Mouse (Mus musculus): ENCODE measurements at regions not wholly inside any gene's neighbourhood (a gene's known extent, or its start where the extent isn't known, plus 50 kb on each side); places are given as distances from the start of the nearest gene placed in this dataset.

DNA sequence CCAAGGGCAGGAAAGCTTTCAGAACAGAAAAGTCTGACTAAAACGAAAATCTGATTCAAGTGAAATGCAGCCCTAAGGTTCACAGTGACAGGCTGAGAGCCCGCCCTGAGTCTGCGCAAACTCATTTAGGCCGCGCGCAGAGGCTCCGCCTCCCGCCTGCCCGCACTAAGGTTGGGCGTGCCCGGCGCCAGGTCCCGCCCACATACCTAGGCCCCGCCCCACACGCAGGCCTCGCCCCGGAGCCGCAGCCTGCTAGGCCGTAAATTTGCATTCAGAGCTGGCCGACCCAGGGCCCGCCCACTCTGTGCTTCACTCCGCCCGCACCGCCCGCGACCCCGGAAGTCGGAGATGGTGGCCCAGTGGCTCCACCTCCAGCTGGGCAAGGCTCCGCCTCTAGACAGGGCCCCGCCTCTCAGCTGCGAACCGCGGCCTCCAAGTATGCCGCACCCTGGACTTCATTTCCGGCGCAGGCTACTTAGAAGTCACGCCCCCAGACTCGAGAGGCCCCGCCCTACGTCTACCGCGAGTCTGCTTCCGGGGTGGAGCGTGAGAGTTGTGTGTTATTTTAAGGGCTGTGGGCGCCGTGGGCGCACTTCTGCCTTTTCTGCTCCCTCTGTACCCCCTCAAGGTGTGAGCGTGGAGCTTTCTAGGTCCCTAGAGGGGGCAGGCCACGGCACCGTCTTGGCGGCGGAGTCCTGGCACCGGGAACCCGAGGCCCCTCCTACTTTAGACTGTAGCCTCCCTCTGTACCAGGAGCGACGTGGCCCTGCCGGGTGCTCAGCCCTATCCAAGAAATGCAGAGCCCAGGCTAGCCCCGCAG lies 52.3 kb upstream of the Wnt7b start:
- peaks cover 30% of the 10 kb centered on the region for H3K4me1 ChIP-seq
- no peaks in the 10 kb centered on the region for H3K9me3 ChIP-seq

DNA sequence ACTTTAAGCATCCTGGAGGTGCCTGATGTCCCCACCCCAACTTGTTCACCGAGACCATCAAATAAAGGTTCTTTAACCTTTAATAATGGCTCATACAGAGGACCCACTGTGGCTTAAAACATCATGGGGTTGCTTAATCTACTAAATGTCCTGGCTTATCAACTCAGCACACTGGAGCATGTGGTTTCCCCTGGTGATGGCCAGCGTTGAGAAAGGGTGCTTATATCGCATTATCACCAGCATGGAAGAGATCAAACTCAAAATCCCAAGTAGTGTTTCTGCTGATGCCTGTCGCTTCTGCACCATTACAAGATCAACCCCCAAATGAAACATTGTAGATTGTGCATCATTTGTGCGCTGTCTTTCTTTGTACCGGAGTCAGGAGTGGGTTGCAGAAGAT lies 53.2 kb upstream of the Wnt7b start:
- Histone ChIP-seq H3K4me3 (peak overlapping the region; percentile 77), H3K27ac (peak overlapping the region; percentile 94), H3K36me3 (replicated peaks) (no peaks in the 10 kb centered on the region), H3K27me3 (ENCODE audit: poor library complexity, severe bottlenecking) (peaks cover 50% of the 10 kb centered on the region), H3K4me1 (peaks cover 30% of the 10 kb centered on the region), H3K9me3 (no peaks in the 10 kb centered on the region)
- WGBS = 95% methylated on average over 6 of the region's 6 CpGs
- no peak for DNase-seq (ENCODE audit: extremely low spot score, low spot score)

More for the DNA sequence above, 52.3 kb upstream of the Wnt7b start:
- H3K27ac ChIP-seq = peak overlapping the region; percentile 94
- peak; percentile 100 for DNase-seq (ENCODE audit: extremely low spot score, low spot score)
- no peaks in the 10 kb centered on the region for H3K36me3 ChIP-seq (replicated peaks)
- peak overlapping the region; percentile 77 for H3K4me3 ChIP-seq
- under 1% methylated on average over 58 of the region's 58 CpGs for WGBS
- peaks cover 51% of the 10 kb centered on the region for H3K27me3 ChIP-seq (ENCODE audit: poor library complexity, severe bottlenecking)

GRCm38 (mm10) chr15:85639566-85639965 lies 57.3 kb upstream of the Wnt7b start:
- H3K27me3 ChIP-seq (ENCODE audit: poor library complexity, severe bottlenecking) = peaks cover 72% of the 10 kb centered on the region
- WGBS = 82% methylated on average over 2 of the region's 2 CpGs
- DNase-seq (ENCODE audit: extremely low spot score, low spot score) = no peak
- no peak overlapping the region for H3K27ac ChIP-seq
- no peaks in the 10 kb centered on the region for H3K9me3 ChIP-seq
- H3K4me3 ChIP-seq = no peak overlapping the region
- H3K4me1 ChIP-seq = peaks cover 7% of the 10 kb centered on the region
- H3K36me3 ChIP-seq (replicated peaks) = no peaks in the 10 kb centered on the region

DNA sequence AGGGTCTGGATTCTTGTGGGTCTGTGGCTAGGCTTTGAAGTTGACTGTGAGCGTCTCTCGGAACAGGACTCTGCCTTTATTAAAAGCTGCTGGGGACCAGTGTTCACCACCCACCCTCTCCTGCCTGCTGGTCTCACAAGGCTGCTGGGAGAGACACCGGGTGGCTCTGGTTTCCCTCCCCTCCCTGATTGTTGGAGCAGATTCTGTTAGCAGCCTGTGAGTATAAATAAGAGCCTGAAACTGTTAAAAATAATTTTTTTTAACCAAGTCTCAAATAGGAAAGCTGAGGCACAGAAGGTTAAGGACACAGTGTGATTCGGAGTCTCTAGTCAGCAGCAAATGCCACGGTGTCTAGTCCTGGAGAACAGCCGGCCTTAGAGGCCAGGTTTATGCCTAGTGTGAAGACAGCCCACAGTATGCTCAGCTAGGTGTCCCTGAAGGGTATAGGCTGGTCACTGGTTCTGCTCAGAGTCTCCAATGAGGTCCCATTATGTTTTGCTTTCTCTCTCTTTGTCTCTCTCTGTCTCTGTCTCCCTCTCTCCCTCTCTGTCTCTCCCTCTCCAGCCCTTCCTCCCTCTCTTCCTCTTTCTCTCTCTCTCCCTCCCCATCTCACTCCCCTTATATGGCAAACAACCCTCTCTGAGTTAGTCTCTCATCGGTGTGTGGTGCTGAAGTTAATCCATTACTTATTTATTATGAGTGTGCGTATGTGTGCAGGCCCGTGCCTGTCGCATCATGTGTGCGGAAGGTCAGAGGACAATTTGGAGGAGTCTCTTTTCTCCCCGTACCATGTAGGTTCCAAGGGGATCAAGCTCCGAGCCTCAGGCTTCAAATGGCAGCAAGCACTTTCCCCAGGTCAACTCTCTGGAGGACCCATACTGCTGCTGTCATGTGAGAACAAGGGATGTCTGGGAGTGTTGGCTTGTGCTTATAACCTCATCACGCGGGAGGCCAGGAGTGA lies 59.1 kb upstream of the Wnt7b start:
- WGBS = 82% methylated on average over 15 of the region's 15 CpGs

GRCm38 (mm10) chr15:85645396-85645795 lies 63.1 kb upstream of the Wnt7b start:
- peak overlapping the region; percentile 47; the same call in 1 of the 2 replicates for H3K4me3 ChIP-seq
- 49% methylated on average over 8 of the region's 8 CpGs for WGBS
- H3K4me1 ChIP-seq = peaks cover 19% of the 10 kb centered on the region
- DNase-seq (ENCODE audit: extremely low spot score, low spot score) = no peak
- no peaks in the 10 kb centered on the region for H3K36me3 ChIP-seq (replicated peaks)
- no peak overlapping the region; the same call in 1 of the 2 replicates for H3K27ac ChIP-seq
- no peaks in the 10 kb centered on the region for H3K9me3 ChIP-seq
- peaks cover 99% of the 10 kb centered on the region for H3K27me3 ChIP-seq (ENCODE audit: poor library complexity, severe bottlenecking)

More for the DNA sequence above, 59.1 kb upstream of the Wnt7b start:
- DNase-seq (ENCODE audit: extremely low spot score, low spot score) = no peak
- H3K36me3 ChIP-seq (replicated peaks) = no peaks in the 10 kb centered on the region
- H3K4me3 ChIP-seq = no peak overlapping the region
- no peaks in the 10 kb centered on the region for H3K9me3 ChIP-seq
- peaks cover 12% of the 10 kb centered on the region for H3K4me1 ChIP-seq
- peaks cover 84% of the 10 kb centered on the region for H3K27me3 ChIP-seq (ENCODE audit: poor library complexity, severe bottlenecking)
- no peak overlapping the region for H3K27ac ChIP-seq

- Histone ChIP-seq H3K27me3 (ENCODE audit: poor library complexity, severe bottlenecking) (peaks cover 99% of the 10 kb centered on the region), H3K4me3 (peak overlapping the region; percentile 47), H3K36me3 (replicated peaks) (no peaks in the 10 kb centered on the region), H3K9me3 (no peaks in the 10 kb centered on the region), H3K27ac (peak overlapping the region; percentile 76), H3K4me1 (peaks cover 19% of the 10 kb centered on the region)
- 3% methylated on average over 33 of the region's 33 CpGs for WGBS
- peak; percentile 56 for DNase-seq (ENCODE audit: extremely low spot score, low spot score)
Observed at GRCm38 (mm10) chr15:85645971-85646638, 63.8 kb upstream of the Wnt7b start.

DNA sequence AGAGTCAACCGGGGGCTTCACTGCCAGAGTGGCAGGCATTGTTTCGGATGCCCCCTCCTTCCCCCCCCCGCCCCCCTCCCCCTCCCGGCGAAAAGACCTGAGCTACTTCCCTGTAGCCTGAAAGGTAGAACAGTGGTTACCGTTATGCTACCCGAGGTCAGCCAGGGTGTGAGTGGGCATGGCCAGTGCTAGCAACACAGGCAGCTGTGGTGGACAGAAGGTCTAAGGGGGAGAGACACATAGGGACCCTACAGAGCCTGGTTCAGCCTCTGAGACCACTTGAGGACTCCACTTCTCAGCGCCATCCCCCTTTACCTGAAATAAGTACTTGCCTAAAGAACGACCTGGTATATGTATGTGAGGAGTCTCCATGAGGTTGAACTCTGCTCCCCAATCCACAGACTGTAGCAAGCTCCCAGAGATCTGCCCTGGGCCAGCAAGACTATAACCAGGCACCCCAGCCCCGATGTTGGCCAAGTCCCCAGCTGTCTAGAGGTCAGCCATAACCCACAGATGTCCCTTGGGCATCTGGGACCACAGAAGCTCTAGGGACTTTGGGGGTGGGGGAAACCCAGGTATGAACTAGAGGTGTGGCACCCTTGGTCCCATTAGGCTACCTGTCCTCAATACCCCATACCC lies 64.5 kb upstream of the Wnt7b start:
- Histone ChIP-seq H3K4me3 (peak overlapping the region; percentile 47), H3K9me3 (no peaks in the 10 kb centered on the region), H3K4me1 (peaks cover 19% of the 10 kb centered on the region), H3K27me3 (ENCODE audit: poor library complexity, severe bottlenecking) (peaks cover 99% of the 10 kb centered on the region), H3K36me3 (replicated peaks) (no peaks in the 10 kb centered on the region), H3K27ac (peak overlapping the region; percentile 76)
- 37% methylated on average over 8 of the region's 10 CpGs for WGBS
- DNase-seq (ENCODE audit: extremely low spot score, low spot score) = no peak

DNA sequence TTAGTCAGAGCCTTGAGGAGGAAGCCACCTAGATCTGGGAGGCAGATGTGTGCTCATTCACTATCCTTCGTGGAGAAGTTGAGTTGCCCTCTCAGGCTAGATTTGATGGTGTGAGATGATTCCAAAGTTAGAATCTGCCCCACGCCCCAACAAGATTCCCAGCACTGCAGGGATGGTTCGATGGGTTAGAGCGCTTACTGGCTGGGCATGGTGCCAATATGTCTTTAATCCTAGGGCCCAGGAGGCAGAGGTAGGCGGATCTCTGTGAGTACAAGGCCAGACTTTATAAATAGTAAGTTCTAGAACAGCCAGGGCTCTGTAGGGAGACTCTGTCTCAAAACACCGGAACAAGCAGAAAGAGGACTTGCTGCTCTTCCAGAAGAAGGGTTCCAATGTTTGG lies 65.3 kb upstream of the Wnt7b start:
- peaks cover 19% of the 10 kb centered on the region for H3K4me1 ChIP-seq
- WGBS = 86% methylated on average over 6 of the region's 6 CpGs
- no peak for DNase-seq (ENCODE audit: extremely low spot score, low spot score)
- H3K36me3 ChIP-seq (replicated peaks) = no peaks in the 10 kb centered on the region
- H3K27me3 ChIP-seq (ENCODE audit: poor library complexity, severe bottlenecking) = peaks cover 99% of the 10 kb centered on the region
- H3K4me3 ChIP-seq = no peak overlapping the region
- no peak overlapping the region for H3K27ac ChIP-seq
- no peaks in the 10 kb centered on the region for H3K9me3 ChIP-seq

DNA sequence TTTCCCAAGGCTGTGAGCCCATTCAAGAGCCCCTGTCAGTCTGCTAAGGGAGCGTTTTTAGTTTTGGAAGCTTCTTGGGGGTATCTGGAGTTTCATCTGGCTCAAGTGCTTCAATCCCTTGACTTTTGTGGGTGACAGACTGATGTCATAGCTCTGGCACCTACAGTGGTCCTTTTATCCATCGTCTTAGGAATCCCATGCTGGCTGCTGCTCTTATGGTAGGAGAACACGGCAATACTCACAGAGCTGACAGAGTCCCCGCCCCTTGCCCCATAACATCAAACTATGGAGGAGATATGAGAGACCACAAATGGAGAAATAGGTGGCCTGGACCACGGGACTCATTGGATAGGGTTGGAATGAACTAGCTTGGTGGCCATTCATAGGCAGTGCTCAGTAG lies 68.0 kb upstream of the Wnt7b start:
- no peaks in the 10 kb centered on the region for H3K36me3 ChIP-seq (replicated peaks)
- no peak for DNase-seq (ENCODE audit: extremely low spot score, low spot score)
- H3K4me3 ChIP-seq = no peak overlapping the region
- peaks cover 100% of the 10 kb centered on the region for H3K27me3 ChIP-seq (ENCODE audit: poor library complexity, severe bottlenecking)
- H3K4me1 ChIP-seq = peaks cover 35% of the 10 kb centered on the region
- no peaks in the 10 kb centered on the region for H3K9me3 ChIP-seq
- 84% methylated on average over 5 of the region's 5 CpGs for WGBS
- H3K27ac ChIP-seq = no peak overlapping the region

GRCm38 (mm10) chr15:85651718-85652420 lies 69.6 kb upstream of the Wnt7b start:
- WGBS = 87% methylated on average over 9 of the region's 9 CpGs
- Histone ChIP-seq H3K4me1 (peaks cover 24% of the 10 kb centered on the region), H3K27ac (no peak overlapping the region), H3K4me3 (no peak overlapping the region), H3K27me3 (ENCODE audit: poor library complexity, severe bottlenecking) (peaks cover 100% of the 10 kb centered on the region), H3K36me3 (replicated peaks) (no peaks in the 10 kb centered on the region), H3K9me3 (no peaks in the 10 kb centered on the region)
- no peak for DNase-seq (ENCODE audit: extremely low spot score, low spot score)

DNA sequence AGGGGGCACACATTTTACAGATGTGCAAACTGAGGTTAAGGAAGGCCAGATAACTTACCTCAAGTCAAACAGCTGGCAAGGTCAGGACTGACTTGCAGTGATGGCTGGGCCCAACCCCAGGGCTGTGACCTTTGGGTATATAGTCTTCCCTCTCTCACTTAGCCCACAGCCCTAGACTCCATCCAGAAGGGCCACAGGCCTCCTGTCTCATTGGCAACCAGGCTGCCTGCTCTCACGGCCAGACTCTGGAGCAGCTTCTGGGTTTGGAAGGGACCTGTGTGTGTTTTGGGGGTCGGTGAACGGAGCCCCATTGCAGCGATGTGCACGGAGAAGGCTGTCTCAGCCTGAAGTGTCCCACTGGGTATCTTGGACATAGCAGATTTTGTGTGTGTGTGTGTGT lies 70.2 kb upstream of the Wnt7b start:
- peaks cover 100% of the 10 kb centered on the region for H3K27me3 ChIP-seq (ENCODE audit: poor library complexity, severe bottlenecking)
- H3K9me3 ChIP-seq = no peaks in the 10 kb centered on the region
- peaks cover 23% of the 10 kb centered on the region for H3K4me1 ChIP-seq
- no peaks in the 10 kb centered on the region for H3K36me3 ChIP-seq (replicated peaks)
- H3K4me3 ChIP-seq = no peak overlapping the region
- no peak for DNase-seq (ENCODE audit: extremely low spot score, low spot score)
- H3K27ac ChIP-seq = no peak overlapping the region
- 85% methylated on average over 5 of the region's 5 CpGs for WGBS
